Mouse (Mus musculus): Measurements from ENCODE around the gene Zfp366. TPM values are rescaled to one million over a fixed set of nuclear protein-coding genes. Genes with fewer than 3 reads are reported as not detected.

Gene Zfp366
- polyA plus RNA-seq, 1 experiment from 2014 or later = 0.14 TPM

DNA sequence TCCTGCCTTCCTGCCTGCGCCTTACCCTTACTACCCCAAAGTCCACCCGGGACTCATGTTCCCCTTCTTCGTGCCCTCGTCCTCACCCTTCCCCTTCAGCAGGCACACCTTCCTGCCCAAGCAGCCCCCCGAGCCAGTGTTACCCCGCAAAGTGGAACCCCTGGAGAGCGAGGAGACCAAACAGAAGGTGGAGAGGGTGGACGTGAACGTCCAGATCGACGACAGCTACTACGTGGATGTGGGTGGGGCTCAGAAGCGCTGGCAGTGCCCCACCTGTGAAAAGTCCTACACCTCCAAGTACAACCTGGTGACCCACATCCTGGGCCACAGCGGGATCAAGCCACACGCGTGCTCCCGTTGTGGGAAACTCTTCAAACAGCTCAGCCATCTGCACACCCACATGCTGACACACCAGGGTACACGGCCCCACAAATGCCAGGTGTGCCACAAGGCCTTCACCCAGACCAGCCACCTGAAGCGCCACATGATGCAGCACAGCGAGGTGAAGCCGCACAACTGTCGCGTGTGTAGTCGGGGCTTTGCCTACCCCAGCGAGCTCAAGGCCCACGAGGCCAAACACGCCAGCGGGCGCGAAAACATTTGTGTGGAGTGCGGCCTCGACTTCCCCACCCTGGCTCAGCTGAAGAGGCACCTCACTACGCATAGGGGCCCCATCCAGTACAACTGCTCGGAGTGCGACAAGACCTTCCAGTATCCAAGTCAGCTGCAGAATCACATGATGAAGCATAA, 44.4 kb downstream of the Zfp366 start:
- WGBS (ENCODE audit: insufficient replicate concordance) = 84% methylated on average over 35 of the region's 35 CpGs
- Histone ChIP-seq H3K27me3 (no peaks in the 10 kb centered on the region), H3K4me1 (replicated peaks) (peaks cover 3% of the 10 kb centered on the region; the same call in 1 of the 2 replicates), H3K36me3 (replicated peaks) (no peaks in the 10 kb centered on the region), H3K9ac (no peak overlapping the region), H3K4me3 (replicated peaks) (no peak overlapping the region), H3K4me2 (no peak overlapping the region), H3K27ac (replicated peaks) (no peak overlapping the region), H3K9me3 (replicated peaks) (no peaks in the 10 kb centered on the region)
- ATAC-seq (ENCODE audit: insufficient read depth) = no peak

DNA sequence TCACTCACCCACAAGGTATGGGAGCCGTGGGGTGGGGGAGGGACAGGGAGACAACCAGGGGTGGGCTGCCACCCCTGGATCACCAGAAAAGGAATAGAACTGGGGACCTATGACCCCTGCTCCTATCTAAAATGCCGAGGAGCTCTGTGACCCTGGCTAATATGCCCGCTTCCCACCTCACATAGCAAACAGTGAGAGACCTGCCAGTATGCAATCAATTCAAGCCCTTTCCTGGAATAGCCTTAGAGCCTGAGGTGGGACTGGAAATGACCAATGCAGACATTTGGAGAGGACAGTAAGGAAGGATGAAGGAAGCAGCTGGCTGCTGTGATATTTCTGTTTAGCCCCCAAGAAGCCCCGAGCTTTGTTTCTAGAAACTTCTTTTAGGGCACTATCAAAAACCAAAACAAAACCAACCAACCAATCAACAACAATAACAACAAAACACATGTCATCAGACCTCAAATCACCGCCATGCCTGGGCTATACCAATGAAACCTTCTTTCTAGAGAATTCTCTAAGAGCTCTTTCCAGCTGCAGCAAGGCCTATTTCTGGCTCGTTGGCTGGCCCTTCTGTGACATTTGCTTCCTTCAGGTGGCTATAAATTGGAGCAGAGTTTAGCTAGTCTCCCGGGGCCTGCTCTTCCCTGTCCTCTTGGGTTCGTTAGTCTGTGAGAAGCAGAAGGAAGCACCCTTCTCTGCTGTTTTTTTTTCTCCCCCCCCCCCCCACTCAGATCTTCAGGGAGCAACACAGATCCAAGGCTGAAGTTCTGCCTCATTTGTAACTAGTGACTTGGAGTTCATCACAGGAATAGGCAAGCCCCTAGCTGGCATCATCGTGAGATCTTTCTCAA, 45.2 kb downstream of the Zfp366 start:
- H3K9ac ChIP-seq = no peak overlapping the region
- H3K27me3 ChIP-seq = no peaks in the 10 kb centered on the region
- no peak overlapping the region for H3K4me3 ChIP-seq (replicated peaks)
- no peaks in the 10 kb centered on the region for H3K36me3 ChIP-seq (replicated peaks)
- no peak for ATAC-seq (ENCODE audit: insufficient read depth)
- H3K4me2 ChIP-seq = no peak overlapping the region
- WGBS (ENCODE audit: insufficient replicate concordance) = 56% methylated on average over 9 of the region's 9 CpGs
- H3K9me3 ChIP-seq (replicated peaks) = no peaks in the 10 kb centered on the region
- no peak overlapping the region for H3K27ac ChIP-seq (replicated peaks)
- H3K4me1 ChIP-seq (replicated peaks) = peaks cover 3% of the 10 kb centered on the region; the same call in 1 of the 2 replicates

DNA sequence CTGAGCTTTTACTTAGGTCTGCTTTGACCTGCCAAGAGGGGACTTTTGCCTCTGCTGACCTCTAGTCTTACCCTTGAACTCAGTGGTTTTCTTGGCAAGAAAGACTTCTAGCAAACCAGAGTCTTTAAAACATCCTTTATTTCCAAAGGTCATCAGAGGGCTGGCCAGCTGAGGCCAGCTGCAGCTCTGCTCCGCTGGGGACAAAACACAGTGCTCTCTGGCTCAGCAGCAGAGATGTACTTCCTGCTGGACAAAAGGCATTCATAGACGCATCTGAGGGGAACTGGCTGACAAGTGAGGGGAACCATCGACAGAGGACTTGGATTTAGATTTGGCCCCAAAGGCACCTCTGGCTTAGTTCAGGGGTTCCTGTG, 45.9 kb downstream of the Zfp366 start:
- WGBS (ENCODE audit: insufficient replicate concordance) = 41% methylated on average over 3 of the region's 3 CpGs
- Histone ChIP-seq H3K9ac (no peak overlapping the region), H3K27ac (replicated peaks) (no peak overlapping the region), H3K4me1 (replicated peaks) (peaks cover 3% of the 10 kb centered on the region; the same call in 1 of the 2 replicates), H3K27me3 (no peaks in the 10 kb centered on the region), H3K4me3 (replicated peaks) (no peak overlapping the region), H3K36me3 (replicated peaks) (no peaks in the 10 kb centered on the region), H3K9me3 (replicated peaks) (no peaks in the 10 kb centered on the region), H3K4me2 (no peak overlapping the region)
- no peak for ATAC-seq (ENCODE audit: insufficient read depth)

DNA sequence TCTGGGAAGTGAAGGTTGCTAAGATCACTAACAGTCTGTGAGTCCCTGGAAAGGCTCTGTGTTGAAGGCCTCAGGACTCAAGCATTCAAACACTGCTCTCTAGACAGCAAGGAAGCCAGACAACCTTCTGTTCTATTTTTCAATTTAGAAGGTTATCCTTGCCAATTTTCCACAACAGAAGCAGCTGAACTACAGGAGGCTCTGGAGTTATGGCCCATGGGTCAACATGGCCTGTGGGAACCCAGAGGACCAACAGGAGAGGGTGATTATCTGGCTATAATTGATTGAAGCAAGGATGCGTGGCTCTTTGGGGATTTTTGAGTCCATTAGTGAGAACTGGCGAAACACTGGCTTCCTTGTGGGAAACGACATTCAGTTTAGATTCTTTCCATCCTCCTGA, 48.7 kb downstream of the Zfp366 start:
- no peak overlapping the region for H3K9ac ChIP-seq
- H3K4me2 ChIP-seq = no peak overlapping the region
- H3K27ac ChIP-seq (replicated peaks) = no peak overlapping the region
- H3K9me3 ChIP-seq (replicated peaks) = no peaks in the 10 kb centered on the region
- 65% methylated on average over 3 of the region's 3 CpGs for WGBS (ENCODE audit: insufficient replicate concordance)
- H3K36me3 ChIP-seq (replicated peaks) = no peaks in the 10 kb centered on the region
- no peaks in the 10 kb centered on the region for H3K4me1 ChIP-seq (replicated peaks)
- no peak for ATAC-seq (ENCODE audit: insufficient read depth)
- H3K27me3 ChIP-seq = no peaks in the 10 kb centered on the region
- H3K4me3 ChIP-seq (replicated peaks) = no peak overlapping the region

DNA sequence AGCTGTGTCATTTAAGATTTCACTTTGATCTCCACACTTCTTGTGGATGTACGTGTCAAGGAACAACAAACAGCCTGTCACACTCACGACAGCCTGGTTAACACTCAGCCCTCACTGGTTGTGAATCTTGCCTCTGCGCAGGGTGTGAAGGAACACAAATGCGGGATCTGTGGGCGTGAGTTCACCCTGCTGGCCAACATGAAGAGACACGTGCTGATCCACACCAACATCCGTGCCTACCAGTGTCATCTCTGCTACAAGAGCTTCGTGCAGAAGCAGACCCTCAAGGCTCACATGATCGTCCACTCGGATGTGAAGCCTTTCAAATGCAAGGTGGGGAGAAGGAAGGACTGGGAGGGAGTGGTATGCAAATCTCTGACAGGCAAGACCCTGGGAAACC, 49.3 kb downstream of the Zfp366 start:
- no peak overlapping the region for H3K4me2 ChIP-seq
- no peaks in the 10 kb centered on the region for H3K36me3 ChIP-seq (replicated peaks)
- WGBS (ENCODE audit: insufficient replicate concordance) = 61% methylated on average over 10 of the region's 10 CpGs
- H3K4me3 ChIP-seq (replicated peaks) = no peak overlapping the region
- H3K27me3 ChIP-seq = no peaks in the 10 kb centered on the region
- H3K27ac ChIP-seq (replicated peaks) = no peak overlapping the region
- H3K4me1 ChIP-seq (replicated peaks) = peaks cover under 1% of the 10 kb centered on the region; the same call in 1 of the 2 replicates
- no peak for ATAC-seq (ENCODE audit: insufficient read depth)
- H3K9me3 ChIP-seq (replicated peaks) = no peaks in the 10 kb centered on the region
- H3K9ac ChIP-seq = no peak overlapping the region

DNA sequence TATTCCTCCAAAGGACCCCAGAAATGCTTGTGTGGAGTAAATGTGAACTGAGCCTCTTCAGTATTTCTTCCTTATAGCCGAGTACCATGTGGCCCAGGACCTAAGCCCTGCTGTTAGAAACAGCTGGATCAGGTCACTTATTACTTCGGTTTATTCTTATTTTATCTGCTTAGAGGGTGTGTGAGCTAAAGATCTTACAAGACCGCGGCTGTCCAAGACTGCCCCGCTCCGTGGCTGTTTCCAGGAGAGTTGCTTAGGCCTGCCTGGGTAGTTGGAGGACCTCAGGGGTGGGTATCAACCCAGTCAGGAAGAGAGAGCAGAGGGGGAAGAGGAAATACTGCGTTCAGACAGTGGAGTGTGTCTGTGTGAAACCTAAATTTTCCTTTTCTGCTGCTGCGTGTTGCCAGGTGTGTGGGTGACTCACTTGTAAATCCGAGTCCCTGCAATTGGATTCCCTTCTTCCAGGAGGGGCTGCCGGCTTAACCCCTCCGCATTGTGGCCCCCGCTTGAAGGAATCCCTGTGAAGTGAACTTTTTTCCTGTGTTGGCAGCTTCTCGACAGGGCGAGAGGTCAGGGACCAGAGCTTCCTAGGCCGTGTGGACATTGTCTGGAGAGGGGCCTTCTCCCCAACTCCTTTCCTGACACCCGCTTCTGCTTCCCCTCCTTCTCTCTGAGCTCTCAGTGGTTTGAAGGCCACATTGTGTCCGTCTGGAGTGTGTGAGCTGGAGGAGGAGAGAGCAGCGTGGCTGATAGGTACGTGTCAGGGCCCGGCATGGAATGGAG, 51.0 kb downstream of the Zfp366 start:
- WGBS (ENCODE audit: insufficient replicate concordance) = 57% methylated on average over 20 of the region's 20 CpGs

DNA sequence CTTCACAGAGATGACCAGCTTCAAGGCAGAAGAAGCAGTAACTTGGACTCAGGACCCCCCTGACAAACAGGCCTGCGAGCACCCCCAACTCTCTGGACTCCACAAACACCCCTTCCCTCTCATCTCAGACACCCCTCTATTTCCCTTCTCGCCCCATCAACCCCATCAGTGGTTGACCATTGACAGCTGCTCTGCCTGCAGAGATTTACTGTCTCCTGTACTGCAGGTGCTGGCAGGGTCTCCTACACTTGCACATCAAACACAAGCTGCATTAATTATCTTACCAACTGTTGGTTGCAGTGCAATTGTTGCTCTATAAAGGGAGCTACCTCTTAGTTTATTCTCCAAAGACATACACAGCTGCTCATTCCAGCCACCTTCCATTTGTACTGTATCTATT, 51.6 kb downstream of the Zfp366 start:
- Histone ChIP-seq H3K4me3 (replicated peaks) (no peak overlapping the region), H3K4me2 (no peak overlapping the region), H3K9me3 (replicated peaks) (no peaks in the 10 kb centered on the region), H3K27me3 (no peaks in the 10 kb centered on the region), H3K36me3 (replicated peaks) (no peaks in the 10 kb centered on the region), H3K4me1 (replicated peaks) (peaks cover 5% of the 10 kb centered on the region), H3K9ac (no peak overlapping the region), H3K27ac (replicated peaks) (no peak overlapping the region)
- ATAC-seq (ENCODE audit: insufficient read depth) = no peak
- WGBS (ENCODE audit: insufficient replicate concordance) = 59% methylated on average over 2 of the region's 2 CpGs

More for the DNA sequence above, 51.0 kb downstream of the Zfp366 start:
- H3K4me2 ChIP-seq = no peak overlapping the region
- no peak overlapping the region for H3K4me3 ChIP-seq (replicated peaks)
- H3K36me3 ChIP-seq (replicated peaks) = no peaks in the 10 kb centered on the region
- peaks cover 5% of the 10 kb centered on the region for H3K4me1 ChIP-seq (replicated peaks)
- no peaks in the 10 kb centered on the region for H3K9me3 ChIP-seq (replicated peaks)
- ATAC-seq (ENCODE audit: insufficient read depth) = no peak
- no peaks in the 10 kb centered on the region for H3K27me3 ChIP-seq
- no peak overlapping the region for H3K9ac ChIP-seq
- no peak overlapping the region for H3K27ac ChIP-seq (replicated peaks)

DNA sequence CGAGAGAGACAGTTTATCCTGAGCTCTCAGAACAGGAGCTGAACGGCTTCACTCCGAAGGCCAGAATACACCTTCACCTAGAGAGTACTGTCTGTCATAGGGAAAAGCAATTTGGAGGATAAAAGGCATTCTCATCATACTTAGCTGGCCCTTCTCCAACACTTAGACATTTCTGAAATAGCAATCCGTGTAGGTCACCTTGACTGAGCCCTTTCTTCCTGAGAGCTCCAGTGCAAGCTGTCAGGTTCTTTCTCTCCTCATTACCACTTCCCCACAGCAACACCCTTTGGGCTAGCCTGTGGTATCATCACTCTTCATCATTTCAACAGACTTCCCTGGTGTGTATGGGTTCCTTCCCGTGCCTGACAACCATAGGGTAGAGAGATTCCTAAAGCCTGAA, 52.5 kb downstream of the Zfp366 start:
- Histone ChIP-seq H3K4me2 (no peak overlapping the region), H3K9me3 (replicated peaks) (no peaks in the 10 kb centered on the region), H3K27me3 (no peaks in the 10 kb centered on the region), H3K36me3 (replicated peaks) (no peaks in the 10 kb centered on the region), H3K27ac (replicated peaks) (no peak overlapping the region), H3K4me3 (replicated peaks) (no peak overlapping the region), H3K9ac (no peak overlapping the region), H3K4me1 (replicated peaks) (peaks cover 5% of the 10 kb centered on the region)
- WGBS (ENCODE audit: insufficient replicate concordance) = 67% methylated on average over 5 of the region's 5 CpGs
- no peak for ATAC-seq (ENCODE audit: insufficient read depth)

DNA sequence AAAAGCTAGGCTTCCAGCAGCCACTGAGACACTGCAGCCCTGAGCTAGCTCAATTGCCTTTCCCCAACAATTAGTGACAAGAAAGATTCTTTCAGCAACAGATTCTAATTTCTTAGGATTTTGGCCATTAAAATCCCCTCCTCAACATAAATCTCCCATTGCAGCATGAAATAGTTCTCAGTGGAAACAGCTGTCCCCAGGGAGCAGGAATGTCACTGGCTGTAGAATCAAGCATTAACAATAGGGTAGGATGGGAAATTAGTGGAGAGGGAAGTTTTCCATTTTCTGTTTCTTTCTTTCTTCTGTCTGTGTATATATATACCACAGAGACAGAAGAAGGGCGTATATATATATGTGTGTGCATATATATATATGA, 53.2 kb downstream of the Zfp366 start:
- Histone ChIP-seq H3K9ac (no peak overlapping the region), H3K4me1 (replicated peaks) (peaks cover 5% of the 10 kb centered on the region), H3K4me2 (no peak overlapping the region), H3K4me3 (replicated peaks) (no peak overlapping the region), H3K36me3 (replicated peaks) (no peaks in the 10 kb centered on the region), H3K27ac (replicated peaks) (0 out of 2 replicates have a peak overlapping the region, but pooled peaks have one; percentile 7), H3K9me3 (replicated peaks) (no peaks in the 10 kb centered on the region), H3K27me3 (no peaks in the 10 kb centered on the region)
- ATAC-seq (ENCODE audit: insufficient read depth) = no peak
- 58% methylated on average over 1 of the region's 1 CpGs for WGBS (ENCODE audit: insufficient replicate concordance)

DNA sequence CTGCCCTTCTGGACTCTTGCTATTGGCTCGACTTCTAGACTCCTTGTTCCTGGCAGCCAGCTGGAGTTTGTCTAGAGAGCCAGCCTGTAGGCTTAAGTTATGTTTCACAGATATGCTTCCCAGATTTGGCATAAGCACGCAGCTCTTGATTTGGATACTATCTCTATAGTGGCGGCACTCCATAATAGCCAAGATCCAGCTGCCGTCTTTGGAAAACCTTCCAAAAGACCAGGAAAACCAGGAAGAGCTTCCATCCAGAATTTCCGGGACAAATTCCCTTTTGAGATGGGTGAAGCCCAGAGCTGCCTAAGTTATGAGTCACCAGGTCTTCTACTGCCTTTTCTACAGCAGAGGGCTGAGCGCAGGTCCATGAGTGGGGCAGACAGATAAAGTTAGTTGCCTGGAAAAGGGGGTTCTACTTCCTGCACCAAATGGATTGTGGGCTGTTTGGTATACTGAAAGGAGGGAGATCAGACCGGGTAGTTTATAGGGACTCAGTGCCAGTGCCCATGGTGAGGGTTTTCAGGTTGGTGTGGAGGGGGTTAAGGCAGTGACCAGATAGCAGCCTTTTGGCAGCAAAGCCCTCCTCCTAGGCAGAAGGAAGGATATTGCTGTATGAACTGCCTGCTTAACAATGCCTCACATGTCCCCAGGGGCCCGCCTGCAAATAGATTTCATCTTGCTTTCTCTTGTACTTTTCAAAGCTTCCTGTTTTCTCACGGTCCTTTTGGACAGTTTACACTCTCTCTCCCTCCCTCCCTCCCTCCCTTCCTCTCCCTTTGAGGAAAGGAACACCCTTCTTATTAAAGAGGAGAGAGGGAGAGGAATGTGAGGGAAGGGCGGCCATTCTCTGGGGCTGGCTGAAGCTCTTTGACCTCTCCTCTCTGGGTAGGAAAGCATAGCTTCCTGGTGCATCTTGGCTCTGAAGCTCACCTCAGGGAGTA, 53.9 kb downstream of the Zfp366 start:
- H3K27me3 ChIP-seq = no peaks in the 10 kb centered on the region
- no peaks in the 10 kb centered on the region for H3K9me3 ChIP-seq (replicated peaks)
- peak; percentile 40 for ATAC-seq (ENCODE audit: insufficient read depth)
- peaks cover 5% of the 10 kb centered on the region for H3K4me1 ChIP-seq (replicated peaks)
- H3K9ac ChIP-seq = no peak overlapping the region
- no peak overlapping the region for H3K4me2 ChIP-seq
- WGBS (ENCODE audit: insufficient replicate concordance) = 40% methylated on average over 10 of the region's 10 CpGs
- peak overlapping the region; percentile 48; the same call in 1 of the 2 replicates for H3K27ac ChIP-seq (replicated peaks)
- no peak overlapping the region for H3K4me3 ChIP-seq (replicated peaks)
- no peaks in the 10 kb centered on the region for H3K36me3 ChIP-seq (replicated peaks)

Measured in liver, embryonic 15.5 days (tissue).